Mouse (Mus musculus) cerebellum, adult 11 months (tissue): ENCODE measurements around the gene Anapc1.
A peak's percentile ranks its signal among the peaks of the same experiment; 100 is the strongest.

Experiments
- DNase-seq: peaks from one replicate; pipeline ENCODE4 v3.0.0; 2022

Anapc1 gene

DNA sequence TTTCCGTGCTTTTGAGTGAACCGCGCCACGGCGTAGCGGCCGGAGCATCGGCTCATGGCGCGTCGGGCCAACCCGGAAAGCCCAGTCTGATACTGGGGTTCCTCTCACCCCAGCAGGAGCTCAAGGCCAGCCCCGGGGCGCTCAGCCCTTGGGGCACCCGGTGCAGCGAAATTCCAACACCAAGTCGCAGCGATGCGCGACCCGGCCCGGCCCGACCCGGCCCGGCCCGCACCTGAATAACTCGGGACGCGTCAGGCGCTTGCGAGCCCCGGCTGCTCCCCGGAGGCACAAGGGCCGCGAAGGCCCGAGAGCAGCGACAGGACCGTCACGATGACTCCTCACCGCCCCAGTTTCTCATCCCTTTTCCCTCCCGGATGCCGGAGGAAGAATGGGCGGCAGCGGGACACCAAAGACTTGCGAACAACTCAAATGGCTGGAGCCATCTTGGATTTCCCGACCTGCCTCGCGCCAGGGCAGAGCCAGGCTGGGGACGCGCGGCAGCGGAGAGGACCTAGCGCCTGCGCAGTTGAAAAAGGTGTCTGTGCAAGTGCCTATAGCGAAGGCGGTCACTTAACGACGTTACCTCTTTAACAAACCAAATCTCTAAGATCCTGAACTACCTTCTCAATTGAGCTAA lies at the start of gene Anapc1:
TSS of gene Anapc1 (minus strand) at position 471 of the 637 bp plus-strand sequence.
- DNase-seq, result peak; percentile 85

DNA sequence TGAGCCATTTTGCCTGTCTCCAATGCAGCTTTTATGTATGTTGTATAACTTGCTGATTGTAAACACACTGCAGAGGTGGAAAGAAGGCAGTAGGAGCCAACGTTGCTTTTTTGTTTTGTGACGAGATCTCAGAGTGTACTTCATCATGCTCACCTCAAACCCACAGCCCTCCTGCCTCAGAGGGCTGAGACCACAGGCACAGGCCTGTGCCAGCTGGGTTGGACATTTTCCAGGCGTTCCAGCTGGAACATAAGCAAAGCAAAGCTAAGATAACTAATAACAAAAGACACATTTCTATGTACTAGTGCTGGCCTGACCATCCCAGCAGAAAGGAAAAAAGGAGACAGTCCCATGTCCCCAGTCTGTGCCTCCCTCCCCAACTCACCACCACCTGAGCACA lies 47.9 kb upstream of the Anapc1 start:
- no peak for DNase-seq

DNA sequence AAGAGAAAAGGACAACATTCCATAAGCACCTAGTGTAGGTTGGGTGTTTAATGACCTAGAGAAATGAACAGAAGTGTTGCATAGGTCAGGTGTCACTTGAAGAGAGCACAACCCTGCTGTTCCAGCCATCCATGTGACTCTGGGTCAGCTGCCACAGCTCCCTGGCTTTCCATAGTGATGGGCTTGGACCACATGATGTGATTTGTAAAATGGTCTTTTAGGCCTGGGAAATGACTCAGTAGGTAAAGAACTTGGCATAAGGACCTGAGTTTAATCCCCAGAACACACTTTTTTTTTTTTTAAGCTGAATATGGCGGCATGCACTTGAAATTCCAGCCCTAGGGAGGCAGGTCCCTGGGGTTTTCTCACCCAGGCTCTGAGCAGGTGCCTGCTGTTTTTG lies 44.8 kb upstream of the Anapc1 start:
- no peak for DNase-seq

DNA sequence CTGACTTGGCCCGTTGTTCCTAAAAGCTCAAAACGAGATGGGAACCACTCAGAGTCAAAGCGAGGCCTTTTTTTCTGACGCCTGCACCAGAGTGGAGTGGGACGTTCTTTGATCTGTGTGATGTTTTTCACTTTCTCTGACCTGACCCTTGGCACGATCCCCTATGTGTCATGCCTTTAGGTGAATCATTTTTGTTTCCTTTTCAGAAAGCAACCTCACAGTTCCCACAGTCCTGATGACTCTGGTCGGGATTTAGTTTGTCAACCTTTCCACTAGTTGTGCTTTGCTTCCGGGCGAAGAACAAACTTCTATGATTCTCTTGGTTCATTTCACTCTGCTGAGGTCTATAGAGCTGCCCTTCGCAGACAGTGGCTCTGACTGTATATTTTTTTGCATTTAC lies 44.3 kb upstream of the Anapc1 start:
- no peak for DNase-seq

DNA sequence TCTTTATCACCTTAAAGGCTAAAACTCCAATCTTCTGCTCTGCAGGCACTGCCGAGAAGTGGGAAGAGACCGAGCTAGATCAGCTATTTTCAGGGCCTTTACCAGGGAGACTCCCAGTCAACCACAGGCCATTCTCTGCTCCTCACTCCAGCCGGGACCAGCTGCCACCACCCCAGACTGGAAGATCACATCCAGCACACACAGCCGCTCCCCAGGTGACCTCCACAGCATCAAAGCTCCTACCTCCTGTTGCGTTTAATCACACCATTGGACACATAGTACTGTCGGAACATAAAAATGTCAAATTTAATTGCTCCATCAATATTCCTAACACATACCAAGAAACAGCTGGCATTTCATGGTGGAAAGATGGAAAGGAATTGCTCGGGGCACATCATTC lies 42.0 kb upstream of the Anapc1 start:
- no peak for DNase-seq

DNA sequence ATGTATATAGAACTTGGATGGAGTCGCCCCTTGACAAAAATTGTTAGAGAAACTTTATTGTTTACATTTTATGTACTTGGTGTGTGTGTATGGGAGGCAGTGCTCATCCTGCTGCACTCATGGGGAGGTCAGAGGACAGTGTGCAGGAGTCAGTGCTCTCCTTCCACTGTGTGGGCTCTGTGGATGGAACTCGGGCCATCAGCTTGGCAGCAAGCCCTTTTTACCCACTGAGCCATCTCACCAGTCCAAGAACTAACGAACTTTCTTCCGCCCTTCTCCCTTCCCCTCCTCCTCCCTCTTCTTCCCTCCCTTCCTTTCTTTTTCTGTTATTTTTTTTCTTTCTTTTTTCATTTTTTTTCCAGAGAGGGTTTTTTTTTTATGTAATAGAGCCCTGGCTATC lies 40.9 kb upstream of the Anapc1 start:
- no peak for DNase-seq

DNA sequence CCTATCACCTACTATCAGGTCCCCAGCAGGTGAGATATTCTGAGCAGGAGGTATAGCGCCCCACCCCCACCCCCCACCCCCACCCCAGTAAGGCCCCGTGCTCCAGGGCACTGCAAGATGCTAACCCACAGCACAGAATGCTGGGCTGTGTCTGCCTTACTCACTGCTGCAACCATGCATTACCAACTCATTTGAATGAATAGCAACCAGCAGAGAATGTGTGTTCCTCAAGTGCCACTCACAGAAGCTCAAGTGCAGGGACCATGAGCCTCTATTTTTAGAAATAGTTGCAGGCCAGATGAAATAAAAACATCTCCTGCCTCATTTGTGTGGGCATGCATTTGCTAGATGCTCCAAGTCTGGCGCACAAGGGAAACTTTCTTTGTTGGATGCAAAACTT lies 40.4 kb upstream of the Anapc1 start:
- DNase-seq, result no peak

DNA sequence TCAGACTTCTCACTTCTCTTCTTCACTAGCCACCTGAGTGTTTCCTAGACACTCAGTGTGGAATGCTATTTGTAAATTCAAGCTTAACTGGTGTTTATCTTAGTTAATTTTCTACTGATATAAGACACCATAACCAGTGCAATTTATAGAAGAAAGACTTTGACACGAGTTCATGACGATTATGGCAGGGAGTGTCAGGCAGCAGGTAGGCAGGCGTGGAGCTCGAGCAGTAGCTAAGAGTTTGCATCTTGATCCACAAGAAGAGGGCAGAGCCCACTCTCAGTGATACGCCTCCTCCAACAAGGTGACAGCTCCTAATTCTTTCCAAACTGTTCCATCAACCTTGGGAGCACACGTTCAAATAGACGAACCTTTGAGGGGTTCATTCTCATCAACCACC lies 39.4 kb upstream of the Anapc1 start:
- no peak for DNase-seq

DNA sequence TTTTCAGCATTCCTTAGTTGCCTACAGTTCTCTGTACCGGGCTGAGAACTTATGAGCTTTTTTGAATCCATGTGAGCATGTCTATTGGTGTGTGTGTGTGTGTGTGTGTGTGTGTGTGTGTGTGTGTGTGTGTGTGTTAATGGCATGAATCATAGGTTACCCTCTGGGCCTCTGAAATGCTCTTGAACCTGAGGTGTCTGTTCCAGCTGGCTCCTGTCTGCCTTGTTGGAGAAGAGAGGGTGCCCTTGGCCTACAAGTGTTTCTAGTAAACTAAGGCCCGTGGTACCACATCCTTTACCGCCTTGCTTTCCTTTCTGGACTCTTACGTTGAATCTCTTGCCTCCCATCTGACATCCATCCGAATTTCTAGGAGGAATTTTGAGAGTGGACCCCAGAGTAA lies 38.9 kb upstream of the Anapc1 start:
- no peak for DNase-seq

DNA sequence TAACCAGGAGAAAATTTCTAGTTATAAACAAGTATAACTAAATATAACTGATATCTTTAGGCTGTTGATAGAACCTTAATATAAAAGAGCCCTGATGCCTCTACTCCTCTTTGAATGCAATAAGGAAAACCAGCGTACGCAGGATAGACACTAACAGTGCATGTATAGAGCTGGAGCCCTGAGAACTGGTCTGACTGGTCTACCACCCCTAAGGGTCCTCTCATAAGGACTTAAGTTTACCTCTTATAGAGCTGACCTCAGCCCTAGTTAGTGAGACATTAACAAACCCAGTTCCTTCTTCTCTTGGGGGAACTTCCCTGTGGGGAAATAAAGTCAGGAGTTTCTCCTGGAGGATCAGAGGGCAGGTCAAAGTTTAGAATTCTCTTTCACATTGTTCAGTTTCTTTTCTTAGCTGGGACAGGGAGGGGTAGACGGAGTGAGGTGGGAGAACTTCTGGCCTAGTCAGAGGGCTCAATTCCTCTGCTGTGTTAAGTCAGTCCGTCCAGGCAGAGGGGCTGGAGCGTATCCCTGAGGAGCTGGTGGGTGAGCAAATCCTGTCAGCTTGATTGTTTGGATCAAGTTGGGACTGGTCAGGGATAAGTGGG lies 35.0 kb upstream of the Anapc1 start:
- DNase-seq, result no peak

DNA sequence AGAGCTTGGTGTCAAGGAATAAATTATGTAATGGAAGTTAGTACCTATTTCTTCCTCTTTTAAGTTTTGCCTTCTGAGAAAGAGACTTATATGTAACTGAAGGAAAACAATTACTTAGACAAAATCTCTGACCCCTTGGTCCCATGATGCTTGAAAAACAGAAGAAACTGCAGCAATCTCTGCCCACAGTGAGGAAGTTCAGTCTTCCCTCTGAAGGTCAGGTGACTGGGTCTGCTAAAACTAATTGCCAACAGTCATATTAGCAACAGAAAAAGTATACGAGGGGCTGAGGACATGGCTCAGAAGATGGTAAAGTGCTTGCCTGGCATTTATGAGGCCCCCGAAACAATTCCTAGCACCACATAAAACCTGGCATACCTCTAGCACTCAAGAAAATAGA lies 32.2 kb upstream of the Anapc1 start:
- DNase-seq, result no peak

DNA sequence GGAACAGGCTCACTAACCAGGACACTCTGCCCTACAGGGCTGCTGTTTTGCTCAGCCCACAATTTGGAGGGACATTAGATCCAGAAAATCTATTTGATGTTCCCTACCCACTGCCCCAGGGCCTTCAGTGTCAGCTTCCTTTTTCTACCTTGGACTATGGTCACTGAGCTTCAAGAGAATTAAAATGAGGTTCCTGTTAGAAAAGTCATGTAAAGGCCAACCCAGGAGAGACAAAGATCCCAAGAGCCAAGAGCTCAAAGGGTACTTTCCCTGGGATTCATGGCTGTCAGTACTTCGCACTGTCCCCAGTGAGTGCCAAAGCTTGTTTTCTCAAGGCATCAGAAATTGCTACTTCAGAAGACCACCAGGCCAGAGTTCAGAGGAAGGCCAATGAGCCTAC lies 28.8 kb upstream of the Anapc1 start:
- DNase-seq, result no peak

DNA sequence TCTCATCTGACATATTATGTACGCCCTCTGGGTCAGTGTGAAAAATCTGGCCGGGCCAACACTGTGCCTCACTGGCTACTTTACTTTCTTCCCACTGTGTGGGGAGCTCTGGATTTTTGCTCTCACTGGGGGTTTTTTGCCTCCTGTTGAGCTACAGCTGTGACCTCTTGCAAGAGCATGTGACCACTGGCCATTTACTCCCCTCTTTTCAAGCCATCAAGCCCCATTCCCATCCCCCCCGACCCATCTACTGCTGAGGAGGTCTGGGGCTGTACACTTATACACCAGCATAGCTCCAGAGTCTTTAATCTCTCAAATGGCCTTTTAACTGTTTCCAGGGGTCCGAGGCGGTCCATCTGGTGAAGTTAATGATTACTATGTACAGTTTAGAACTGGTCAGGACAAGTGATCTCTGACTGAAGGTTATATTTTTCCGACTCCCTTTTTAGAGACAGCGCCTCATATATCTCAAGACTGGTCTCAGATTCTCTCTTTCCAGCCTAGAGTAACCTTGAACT lies 27.6 kb upstream of the Anapc1 start:
- no peak for DNase-seq

DNA sequence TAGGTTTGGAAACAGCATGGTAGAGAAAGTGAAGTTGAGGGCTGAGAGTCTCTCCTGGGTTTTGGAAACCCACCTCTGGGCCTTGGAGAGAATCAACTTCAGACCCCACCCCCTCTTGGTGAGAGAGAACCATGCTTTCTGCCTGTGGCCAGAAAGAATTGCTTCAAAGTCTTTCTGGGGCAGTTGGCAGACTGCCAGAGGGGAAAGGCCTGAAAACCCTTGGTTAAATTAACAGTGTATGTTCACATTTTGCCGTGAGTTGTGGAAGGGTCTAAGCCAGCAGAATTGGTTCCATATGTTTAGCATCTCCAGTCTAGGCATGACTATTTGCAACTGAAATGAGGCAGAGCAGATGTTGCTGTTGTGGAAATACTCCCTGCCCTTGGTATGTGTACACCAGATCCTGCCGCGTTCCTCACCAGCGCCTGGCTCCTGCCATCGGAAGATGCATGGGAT lies 26.4 kb upstream of the Anapc1 start:
- no peak for DNase-seq

DNA sequence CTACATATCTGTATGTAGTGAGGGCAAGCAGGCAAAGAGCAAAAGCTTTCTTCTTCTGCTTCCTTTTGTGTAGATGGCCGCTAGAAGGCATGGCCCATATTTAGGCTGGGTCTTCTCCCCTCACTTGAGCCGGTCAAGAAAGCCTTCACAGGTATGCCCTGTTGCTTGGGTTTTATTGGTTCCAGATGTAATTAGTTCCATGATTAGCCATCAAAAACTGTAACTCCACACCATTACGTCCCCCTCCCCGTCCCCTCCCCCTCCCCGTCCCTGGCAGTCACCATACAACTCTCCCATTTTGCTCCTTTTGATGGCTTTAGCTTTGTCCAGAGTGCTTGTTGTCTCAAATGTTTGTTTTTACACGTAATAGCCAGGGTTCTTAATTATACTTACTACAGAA lies 25.7 kb upstream of the Anapc1 start:
- DNase-seq, result no peak

DNA sequence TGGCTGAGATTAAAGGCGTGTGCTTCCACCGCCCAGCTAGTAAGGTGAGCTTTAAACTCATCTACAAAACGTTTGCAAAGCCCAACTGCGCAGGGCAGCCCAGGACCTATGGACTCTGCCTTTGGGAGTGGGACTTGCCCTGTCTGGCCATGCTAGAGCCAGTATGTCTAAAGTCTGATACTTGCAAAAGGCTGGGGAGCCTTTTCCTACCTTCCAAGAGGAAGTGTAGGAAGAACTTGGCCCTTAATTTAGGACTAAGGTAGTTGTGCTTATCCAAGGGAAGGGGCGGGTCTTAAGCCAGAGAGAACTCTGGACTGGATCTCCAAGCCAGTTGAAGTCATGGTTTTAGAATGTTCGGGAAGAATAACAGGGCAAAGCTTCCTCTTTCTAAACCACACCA lies 23.4 kb upstream of the Anapc1 start:
- DNase-seq, result no peak

DNA sequence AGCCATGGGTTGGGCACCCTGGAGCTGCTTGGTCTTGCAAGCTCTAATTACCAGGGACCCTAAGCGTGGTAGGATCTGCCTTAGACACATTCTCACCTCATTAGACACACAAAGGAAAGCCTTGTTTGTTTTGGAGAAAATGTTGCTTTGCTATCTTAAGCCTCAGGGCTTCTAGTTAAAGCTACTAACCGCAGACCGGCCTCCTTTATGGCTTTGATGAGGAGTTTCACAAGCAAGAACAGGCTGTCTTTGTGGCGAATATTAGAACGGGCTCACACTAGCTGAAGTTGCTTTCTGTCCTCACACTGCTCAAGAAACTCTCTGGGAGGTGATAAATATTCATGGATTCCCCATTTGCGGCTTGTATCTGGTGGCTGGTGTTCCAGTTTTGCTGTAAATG lies 22.1 kb upstream of the Anapc1 start:
- DNase-seq, result no peak

DNA sequence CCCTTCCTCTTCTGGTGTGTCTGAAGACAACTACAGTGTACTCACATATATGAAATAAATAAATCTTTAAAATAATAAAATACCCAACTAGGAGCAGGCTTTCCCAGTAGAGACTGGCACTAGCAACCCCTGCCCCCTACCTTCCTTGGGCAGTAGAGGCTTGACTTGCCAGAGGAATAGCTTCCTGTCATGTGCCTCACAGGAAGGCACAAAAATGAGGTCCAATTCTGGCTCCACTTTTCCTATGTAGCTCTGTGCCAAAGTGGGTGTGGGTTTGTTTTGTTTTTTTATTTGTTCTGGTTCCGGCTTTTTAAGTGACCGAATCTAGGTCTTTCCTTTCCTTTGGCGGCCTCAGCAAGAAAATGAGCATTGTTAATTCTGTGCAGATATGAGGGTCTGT lies 17.3 kb upstream of the Anapc1 start:
- DNase-seq, result no peak

DNA sequence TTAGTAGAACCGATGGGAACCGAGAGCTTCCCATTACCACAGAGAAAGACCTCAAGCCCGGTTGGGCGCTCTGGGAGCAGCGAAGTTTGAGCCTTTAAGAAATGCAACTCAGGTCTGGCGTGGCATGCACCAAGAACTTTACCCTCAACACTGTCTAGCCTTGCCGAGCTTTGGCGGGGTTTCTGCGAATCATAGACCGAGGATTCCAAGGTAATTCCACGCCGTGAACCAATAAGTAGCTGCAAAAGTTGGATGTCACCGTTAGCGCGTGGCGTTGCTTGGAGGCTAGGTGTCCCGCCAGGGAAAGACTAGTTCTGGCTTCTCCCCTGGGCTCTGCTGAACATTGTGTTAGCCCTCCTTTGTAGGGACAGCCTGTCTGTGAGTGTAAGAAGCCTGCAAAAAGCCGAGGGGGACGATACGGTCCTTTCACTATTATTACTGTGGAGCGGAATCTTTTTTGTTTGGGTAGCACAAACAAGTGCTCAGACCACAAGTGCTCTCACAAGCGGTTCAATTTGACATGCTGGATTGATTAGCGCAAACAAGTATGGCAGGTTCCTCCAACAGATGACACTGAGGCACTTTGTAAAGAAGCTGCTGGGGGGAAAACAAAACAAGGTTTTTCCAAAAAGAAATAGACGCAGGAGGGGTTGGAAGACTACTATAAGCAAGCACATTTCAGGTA lies 12.2 kb upstream of the Anapc1 start:
- no peak for DNase-seq

DNA sequence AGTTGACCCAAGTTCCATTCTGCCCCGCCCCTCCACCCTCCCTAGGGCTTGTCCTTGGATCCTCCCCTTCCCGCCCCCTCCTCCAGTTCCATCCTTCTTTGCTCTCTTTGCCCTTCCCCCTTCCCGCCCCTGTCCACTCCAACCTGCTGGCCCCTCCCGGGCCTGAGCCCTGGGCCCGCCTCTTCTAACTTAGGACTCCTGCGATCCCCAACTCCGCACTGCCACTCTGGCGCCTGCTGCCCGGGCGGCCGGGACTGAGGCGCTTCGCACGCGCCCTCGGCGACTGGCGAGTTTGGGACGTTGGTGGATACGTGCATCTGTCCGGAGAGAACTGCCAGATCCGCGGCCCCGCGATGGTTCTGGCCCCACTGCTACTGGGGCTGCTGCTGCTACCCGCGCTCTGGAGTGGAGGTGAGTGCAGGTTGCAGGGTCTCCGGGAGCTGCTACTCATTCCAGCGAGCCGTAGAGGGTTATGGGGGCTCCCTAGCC lies 11.5 kb upstream of the Anapc1 start, which contains the start of gene Mertk:
TSS of gene Mertk (plus strand) at position 264 of the 489 bp plus-strand sequence.
- peak; percentile 24 for DNase-seq

DNA sequence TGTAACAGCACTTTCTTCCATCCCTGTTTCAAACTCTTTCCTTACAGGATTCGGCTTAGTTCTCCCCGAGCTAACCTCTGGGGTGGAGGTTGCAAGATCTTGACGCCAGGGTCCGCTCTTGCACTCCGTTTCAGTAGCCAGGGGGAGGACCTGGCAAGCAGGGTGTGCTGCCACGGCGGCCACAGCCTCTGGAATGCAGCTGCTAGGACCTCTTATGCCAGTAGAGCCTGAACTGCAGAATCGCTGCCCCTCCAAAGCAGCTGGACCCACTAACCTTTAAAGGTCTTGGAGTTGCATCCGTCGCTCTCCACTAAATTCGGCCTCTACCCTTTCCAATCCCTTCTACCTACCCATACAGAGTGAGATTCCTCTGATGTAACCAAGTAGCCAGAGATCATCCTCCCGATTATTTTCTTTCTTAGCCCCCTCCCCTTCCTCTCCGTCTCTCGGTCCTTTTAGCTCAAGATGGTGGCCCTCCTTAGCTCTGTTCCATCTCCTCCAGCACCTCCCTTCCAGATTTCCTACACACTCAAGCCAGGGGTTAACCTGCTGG lies 11.0 kb upstream of the Anapc1 start:
- peak; percentile 20 for DNase-seq

DNA sequence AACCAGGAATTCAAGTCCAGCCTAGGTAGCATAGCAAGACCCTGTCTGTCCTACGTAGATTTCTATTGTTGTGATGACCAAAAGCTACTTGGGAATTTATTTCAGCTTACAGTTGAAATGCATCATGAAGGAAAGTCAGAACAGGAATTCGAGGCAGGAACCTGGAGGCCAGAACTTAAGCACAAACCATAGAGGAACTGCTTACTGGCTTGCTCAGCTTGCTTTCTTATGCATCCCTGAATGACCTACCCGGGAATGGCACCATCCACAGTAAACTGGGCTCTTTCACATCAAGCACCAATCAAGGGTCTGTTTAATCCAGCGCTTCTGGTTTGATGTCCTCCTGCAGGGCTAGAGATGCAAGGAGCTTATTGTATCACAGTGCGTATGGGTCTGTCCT lies 10.4 kb upstream of the Anapc1 start:
- DNase-seq, result no peak

DNA sequence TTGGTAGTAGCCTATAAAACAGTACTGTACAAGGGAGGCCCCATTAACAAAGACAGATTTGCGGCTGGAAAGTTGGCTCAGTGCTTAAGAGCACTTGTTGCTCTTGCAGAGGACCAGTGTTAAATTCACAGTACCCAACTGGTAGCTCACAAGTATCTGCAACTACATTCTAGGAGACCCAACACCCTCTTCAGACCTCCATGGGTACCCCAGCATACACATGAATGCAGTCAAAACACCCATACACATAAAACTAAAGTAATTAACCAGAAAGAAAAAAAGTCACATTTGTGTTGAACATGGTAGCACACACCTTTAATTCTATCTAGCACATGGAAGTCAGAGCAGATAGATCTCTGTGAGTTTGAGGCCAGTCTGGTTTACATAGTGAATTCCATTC lies 9.9 kb upstream of the Anapc1 start:
- DNase-seq, result no peak

DNA sequence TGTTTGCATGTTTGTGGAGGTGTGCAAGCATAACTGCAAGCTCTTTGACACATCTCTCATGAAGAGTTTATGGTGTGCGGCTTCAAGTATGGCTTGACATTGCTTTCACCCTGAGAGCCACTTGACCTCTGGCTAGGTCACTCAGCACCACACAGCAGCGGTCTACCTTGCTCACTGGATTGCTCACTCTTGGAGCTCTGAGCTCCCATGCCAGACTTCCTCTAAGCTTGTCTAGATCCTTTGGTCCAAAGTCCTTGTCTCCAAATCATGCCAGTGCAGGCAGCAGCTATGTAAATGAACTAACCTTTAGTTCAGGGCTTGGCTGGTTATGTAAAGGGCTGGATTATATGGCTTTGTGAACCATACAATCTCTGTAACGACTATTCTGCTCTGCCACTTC lies 9.2 kb upstream of the Anapc1 start:
- no peak for DNase-seq
